20 mouse cellular contexts compared by ENCODE assay signal in the genomic region with DNA sequence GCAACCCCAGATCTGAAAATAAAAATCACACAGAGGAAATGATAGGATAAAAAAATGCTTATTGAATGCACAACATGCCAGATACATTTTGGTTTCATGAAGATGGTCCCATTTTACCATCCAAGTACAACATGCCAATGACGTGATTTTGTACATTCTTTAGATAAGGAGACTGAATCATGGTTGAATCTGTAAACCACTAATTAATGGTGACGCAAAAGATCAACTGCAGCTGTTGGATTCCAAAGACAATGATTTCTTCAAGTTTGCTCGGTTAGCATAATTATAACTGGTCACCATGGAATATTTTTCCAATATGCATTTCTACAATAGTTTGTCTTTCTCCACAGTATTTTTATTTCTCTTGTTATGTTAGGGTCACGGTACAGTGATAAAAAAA.
DNase-seq lines count a peak whose midpoint lies in the region; ATAC-seq and TF ChIP-seq lines count a peak whose summit lies in the region.
"Had no signal": no experiment of that assay in that cellular context is flagged by ENCODE, and none has a peak within 500 bp of the region (broad histone marks: within the 10 kb centered on the region; RNA-seq: fewer than 3 reads in every experiment).

No protein-coding gene starts in this region.

- WGBS in hindbrain, embryonic 12.5 days, result 89% methylated on average over 4 of the region's 4 CpGs

- ATAC-seq in hindbrain, embryonic 12.5 days (ENCODE audit: low FRiP score), result no peak
- ATAC-seq: forebrain, embryonic 13.5 days; forebrain, embryonic 15.5 days; forebrain, postnatal 0 days had no signal

- H3K9me3 ChIP-seq in hindbrain, embryonic 12.5 days (replicated peaks), result no peaks in the 10 kb centered on the region
- H3K9me3 ChIP-seq: embryonic facial prominence, embryonic 10.5 days; embryonic facial prominence, embryonic 12.5 days; forebrain, embryonic 13.5 days; forebrain, embryonic 15.5 days had no signal

- no peaks in the 10 kb centered on the region for H3K79me3 ChIP-seq in C2C12 (ENCODE audit: low read depth)

- H3K4me1 ChIP-seq in hindbrain, embryonic 12.5 days, result peaks cover 6% of the 10 kb centered on the region; the same call in 1 of the 2 replicates
- H3K4me1 ChIP-seq: embryonic facial prominence, embryonic 10.5 days; embryonic facial prominence, embryonic 12.5 days had no signal

- no peak for TF ChIP-seq CTCF in C2C12 (IDR thresholded peaks at IDR 0.05; ENCODE audit: control insufficient read depth, insufficient read depth, insufficient read length)

- no peaks in the 10 kb centered on the region for H3K36me3 ChIP-seq in C2C12 (ENCODE audit: control insufficient read depth, insufficient read depth)
- H3K36me3 ChIP-seq in hindbrain, embryonic 12.5 days, result no peaks in the 10 kb centered on the region
- H3K36me3 ChIP-seq: embryonic facial prominence, embryonic 10.5 days; embryonic facial prominence, embryonic 12.5 days; forebrain, embryonic 15.5 days had no signal

- H3K4me3 ChIP-seq in C2C12 (ENCODE audit: insufficient read depth, poor library complexity, severe bottlenecking), result no peak overlapping the region
- H3K4me3 ChIP-seq in hindbrain, embryonic 12.5 days, result no peak overlapping the region
- H3K4me3 ChIP-seq: embryonic facial prominence, embryonic 10.5 days; embryonic facial prominence, embryonic 12.5 days; forebrain, embryonic 13.5 days; forebrain, embryonic 15.5 days had no signal

- peak; percentile 63 for DNase-seq in 3T3-L1 (ENCODE audit: low read depth, low spot score)
- peak; percentile 85 for DNase-seq in NIH3T3 (ENCODE audit: low read depth)
- no peak for DNase-seq in ovary, postnatal 10 days (ENCODE audit: low spot score)
- DNase-seq in gastrocnemius, postnatal 25 days, result no peak
- DNase-seq: adrenal gland, adult 2 months; adrenal gland, postnatal 10 days; adrenal gland, postnatal 25 days; B cell, adult 2 months; cerebellum, adult 11 months; cerebellum, adult 18-20 months; cerebellum, adult 8-10 months; cerebellum, adult 9-11 months; cerebellum, postnatal 14 days; forebrain, postnatal 0 days had no signal

- no peak overlapping the region for H3K9ac ChIP-seq in hindbrain, embryonic 12.5 days
- H3K9ac ChIP-seq: embryonic facial prominence, embryonic 12.5 days; forebrain, embryonic 13.5 days; forebrain, embryonic 15.5 days; forebrain, postnatal 0 days had no signal

- no peak overlapping the region for H3K27ac ChIP-seq in hindbrain, embryonic 12.5 days
- H3K27ac ChIP-seq: embryonic facial prominence, embryonic 10.5 days; embryonic facial prominence, embryonic 12.5 days; forebrain, embryonic 13.5 days; forebrain, embryonic 15.5 days had no signal

- no peaks in the 10 kb centered on the region for H3K27me3 ChIP-seq in C2C12 (ENCODE audit: control insufficient read depth, insufficient read depth, insufficient read length)
- no peaks in the 10 kb centered on the region for H3K27me3 ChIP-seq in hindbrain, embryonic 12.5 days
- H3K27me3 ChIP-seq: embryonic facial prominence, embryonic 12.5 days; forebrain, embryonic 13.5 days; forebrain, embryonic 15.5 days had no signal

- H3ac ChIP-seq in C2C12 (ENCODE audit: control insufficient read depth, insufficient read length, low read depth), result no peak overlapping the region

- no peak overlapping the region for H3K4me2 ChIP-seq in hindbrain, embryonic 12.5 days (replicated peaks)
- H3K4me2 ChIP-seq: embryonic facial prominence, embryonic 12.5 days; forebrain, embryonic 13.5 days; forebrain, embryonic 15.5 days had no signal

- H3K79me2 ChIP-seq in C2C12 (ENCODE audit: control insufficient read depth, insufficient read depth), result no peaks in the 10 kb centered on the region

TF ChIP-seq in C2C12, 6 proteins besides CTCF, POLR2A, EP300 and RAD21:
- TF ChIP-seq CEBPB (IDR thresholded peaks at IDR 0.05; ENCODE audit: low read depth) (peak; percentile 58), FOSL1 (IDR thresholded peaks at IDR 0.05; ENCODE audit: insufficient read depth, low read length, poor library complexity, severe bottlenecking) (peak; percentile 60), MAX (IDR thresholded peaks at IDR 0.05) (no peak), MYOD1 (IDR thresholded peaks at IDR 0.05; ENCODE audit: control insufficient read depth, insufficient read length, low read depth) (peak; percentile 93), MYOG (IDR thresholded peaks at IDR 0.05; ENCODE audit: control insufficient read depth, extremely low read depth, insufficient read length) (no peak), USF1 (IDR thresholded peaks at IDR 0.05; ENCODE audit: low read depth) (no peak)

Comparison
In these comparisons a context has a peak if more than half of its experiments do, and no peak if none do; other contexts are left out.
1. DNase-seq: peak in 3T3-L1 (single experiment) and NIH3T3 (single experiment); none in ovary, postnatal 10 days (single experiment) and gastrocnemius, postnatal 25 days (single experiment).